Mouse (Mus musculus) v-Abl transformed pro-B cells (cell line): Measurements from ENCODE around the gene Rab6b.

ENCODE experiments used
- in situ Hi-C, 2 experiments: fragments of 400-800 bp; cut with MboI; formaldehyde crosslinking; loops; one replicate each; pipeline ENCODE4 v1.15.1; 2025; ENCODE audit not compliant: unreplicated experiment in 2 of 2

Gene Rab6b

DNA sequence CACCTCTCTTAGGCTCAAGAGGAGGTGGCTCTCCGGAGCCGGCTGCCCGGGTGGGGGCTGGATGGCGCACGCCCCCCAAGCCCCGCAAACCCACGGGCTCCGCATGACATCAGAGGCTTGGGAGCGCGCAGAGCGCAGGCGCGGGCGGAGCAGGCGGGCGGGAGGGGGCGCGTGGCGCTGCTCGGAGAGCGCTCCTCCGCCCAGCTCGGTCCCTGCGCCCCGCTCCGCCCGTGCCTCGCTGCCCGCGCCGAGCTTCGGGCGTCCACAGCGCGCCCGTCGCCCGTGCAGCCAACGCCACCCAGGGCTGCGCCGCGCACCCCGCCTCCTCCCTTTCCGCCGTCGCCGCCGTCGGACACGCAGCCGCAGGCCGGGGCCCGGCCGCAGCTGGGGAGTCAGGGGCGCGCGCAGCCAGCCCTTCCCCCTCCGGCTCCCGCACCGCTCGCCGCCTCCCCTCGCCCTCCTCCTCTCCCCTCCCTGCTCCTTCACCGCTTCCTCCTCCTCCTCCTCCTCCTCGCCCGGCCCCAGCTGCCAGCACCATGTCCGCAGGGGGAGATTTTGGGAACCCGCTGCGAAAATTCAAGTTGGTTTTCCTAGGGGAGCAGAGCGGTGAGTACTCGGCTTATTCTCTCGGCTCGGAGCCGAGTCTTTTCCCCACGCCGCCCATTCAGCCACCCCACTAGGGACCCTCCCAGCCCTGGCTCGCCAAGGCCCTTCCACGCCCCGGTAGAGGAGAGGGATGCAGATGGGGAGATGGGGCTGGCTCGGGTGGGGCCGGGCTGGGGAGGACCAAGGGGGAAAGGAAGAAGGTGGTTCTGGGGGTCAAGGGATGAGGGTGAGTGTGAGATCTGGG, at the start of gene Rab6b:
Gene Rab6b (plus strand): TSS at position 167 of the 850 bp plus-strand sequence.
- in situ Hi-C loops, result no loop called here

DNA sequence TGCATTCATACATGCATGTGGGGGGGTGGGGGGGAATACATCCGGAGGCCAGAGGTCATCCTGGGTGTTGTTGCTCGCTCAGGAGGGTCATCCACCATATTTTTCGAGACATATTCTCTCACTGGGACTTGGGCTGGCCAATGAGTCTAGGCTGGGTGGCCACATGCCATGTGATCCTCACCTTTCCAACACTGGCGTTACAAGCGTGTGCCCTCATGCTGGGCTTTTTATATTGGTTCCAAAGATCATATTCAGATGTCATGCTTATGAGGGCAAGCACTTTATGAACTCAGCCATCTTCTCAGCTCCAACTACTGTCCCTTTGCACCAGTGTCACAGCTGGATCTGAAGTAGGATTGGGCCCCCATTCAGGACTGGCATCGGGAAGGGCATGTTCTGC, 48.0 kb upstream of the Rab6b start:
- in situ Hi-C loops, result no loop called here

GRCm38 (mm10) chr9:103066845-103067244, 44.7 kb upstream of the Rab6b start:
- in situ Hi-C loops, result no loop called here

DNA sequence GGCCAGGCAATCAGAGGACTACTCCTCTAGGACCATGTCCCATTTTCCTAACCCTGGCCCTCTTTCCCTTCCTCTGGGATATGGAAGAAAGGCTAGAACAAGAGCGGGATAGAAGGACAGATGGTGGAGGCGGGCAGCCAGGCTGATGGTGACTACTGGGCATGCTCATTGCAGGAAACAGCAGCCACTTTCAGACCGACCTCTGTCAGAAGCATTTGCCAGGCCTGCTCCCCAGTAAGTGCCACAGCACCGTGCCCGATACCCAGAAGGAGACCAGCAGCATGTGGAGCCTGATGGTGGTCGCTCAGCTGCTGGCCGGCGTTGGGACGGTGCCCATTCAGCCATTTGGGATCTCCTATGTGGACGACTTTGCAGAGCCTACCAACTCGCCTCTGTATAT, 43.9 kb upstream of the Rab6b start:
- in situ Hi-C loops, result no loop called here

GRCm38 (mm10) chr9:103068769-103069168, 42.8 kb upstream of the Rab6b start:
- in situ Hi-C loops, result no loop called here

DNA sequence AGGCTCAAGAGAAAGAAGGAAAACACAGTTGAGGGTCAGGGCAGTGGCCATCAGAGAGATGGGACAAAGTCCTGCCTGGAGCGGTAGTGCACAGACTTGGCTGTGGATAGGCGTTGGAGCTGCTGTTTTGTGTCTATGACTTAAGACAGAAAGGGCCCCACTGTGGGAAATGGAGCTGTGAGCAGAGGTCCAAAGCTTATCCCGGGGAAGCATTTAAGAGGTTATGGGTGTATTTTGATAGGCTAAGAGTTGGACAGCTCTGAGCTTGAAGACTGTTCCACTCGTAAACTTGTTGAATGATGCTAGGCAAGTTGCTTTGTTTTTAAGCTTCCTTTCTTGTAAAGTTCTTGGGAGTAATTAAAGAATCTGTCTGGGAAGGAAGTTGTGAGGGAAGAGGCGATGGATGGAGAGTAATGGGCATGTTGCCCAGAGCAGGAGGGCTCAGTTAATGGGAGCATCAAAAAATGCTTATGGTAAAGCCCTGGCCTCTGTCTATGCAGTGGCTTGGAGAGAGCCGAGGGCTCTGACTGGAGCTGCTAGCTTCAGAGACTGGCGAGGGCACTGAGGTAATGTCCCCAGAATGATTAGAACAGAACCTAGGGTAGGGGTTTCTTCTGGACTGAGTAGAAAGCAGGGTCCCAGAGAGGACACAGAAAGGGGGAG, 39.9 kb upstream of the Rab6b start:
- in situ Hi-C loops, result no loop called here

- in situ Hi-C loops, result no loop called here
These were observed 39.4 kb upstream of the Rab6b start for GRCm38 (mm10) chr9:103072204-103072599.

DNA sequence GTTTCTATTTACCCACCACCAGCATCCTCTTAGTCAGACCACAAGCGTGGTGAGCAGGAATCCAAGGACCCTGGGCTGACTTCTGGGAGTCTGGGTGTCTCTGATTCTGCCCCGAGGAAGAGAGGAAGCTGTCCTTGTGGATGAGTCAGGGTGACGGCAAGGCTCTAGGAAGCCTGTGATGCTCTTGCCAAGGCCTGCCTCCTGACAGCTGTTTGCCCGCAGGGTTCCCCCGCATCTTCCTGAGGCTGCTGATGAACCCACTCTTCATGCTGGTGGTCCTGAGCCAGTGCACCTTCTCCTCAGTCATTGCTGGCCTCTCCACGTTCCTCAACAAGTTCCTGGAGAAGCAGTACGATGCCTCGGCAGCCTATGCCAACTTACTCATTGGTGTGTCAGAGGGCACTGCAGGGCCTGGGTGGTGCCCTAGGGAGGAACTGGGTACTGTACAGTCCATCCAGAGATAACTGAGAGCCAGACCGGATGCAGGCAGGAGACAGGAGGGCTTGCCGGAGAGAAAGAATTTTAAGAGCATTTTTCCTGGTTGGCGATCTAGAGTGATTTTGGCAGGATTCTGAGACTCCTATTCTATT, 38.6 kb upstream of the Rab6b start:
- in situ Hi-C loops, result no loop called here

DNA sequence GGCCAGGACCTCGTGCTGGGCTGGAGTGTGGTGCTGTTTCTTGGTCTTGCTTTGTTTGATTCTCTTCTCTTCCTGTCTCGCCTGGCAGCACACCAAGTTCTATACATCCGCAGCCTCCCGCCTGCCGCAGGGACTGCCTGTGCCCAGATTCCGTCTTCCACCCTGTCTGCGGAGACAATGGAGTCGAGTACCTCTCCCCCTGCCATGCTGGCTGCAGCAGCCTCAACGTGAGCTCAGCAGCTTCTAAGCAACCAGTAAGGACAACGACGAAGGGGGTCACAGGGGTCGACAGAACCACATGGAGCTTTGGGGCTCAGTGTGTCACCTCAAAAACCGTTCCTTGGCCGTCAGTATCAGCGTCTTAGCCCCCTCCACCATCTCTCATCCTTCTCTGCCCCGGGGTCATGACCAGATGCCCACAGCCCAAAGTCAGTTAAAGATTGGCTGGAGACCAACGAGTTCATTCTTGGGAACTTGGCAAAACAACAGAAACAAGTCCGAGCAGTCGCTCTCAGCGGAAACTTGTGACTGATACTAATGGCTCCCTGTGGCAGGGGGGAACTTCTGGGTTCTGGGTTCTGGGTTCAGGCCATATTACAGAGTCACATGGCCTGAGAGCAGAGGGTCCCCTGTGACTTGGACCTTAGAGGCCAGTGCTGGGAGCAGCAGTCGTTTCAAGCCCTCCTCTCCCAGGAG, 34.6 kb upstream of the Rab6b start:
- in situ Hi-C loops, result loop anchor here in 1 of 2 experiments (25.0 kb wide), 1 partner anchor 440 kb away; the partner anchor contains the start of genes Anapc13 and Cep63

DNA sequence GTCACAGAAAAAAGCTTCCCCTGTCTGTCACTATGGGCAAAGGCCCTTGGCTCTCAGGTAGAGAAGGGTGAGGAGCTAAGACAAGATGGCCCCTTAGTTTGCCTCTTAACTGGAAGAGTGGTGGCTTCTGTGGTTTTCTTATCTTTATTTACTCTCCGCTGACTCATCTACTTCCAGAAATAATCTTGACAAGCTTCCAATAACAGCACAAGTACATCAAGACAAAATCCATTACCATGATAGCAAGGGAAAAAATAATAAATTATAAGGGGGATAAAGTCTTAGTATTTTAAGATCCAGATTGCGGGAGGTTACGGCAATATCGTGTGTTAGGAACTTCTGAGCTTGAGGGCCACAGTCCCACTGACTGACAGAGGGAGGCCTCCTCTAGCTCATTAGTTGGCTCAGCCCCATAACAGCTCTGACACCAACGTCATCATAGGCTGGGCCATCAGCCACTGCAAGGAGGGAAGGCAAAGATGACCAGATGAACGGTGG, 33.3 kb upstream of the Rab6b start:
- in situ Hi-C loops, result loop anchor here in 1 of 2 experiments (25.0 kb wide), 1 partner anchor 441 kb away; the partner anchor contains the start of genes Anapc13 and Cep63

- in situ Hi-C loops, result loop anchor here (10.0 to 25.0 kb wide), 2 partner anchors 443 to 445 kb away; partner anchors contain the start of genes Anapc13 (in 1 of the 2) and Cep63 (in 1 of the 2)
These were observed 31.4 kb upstream of the Rab6b start for GRCm38 (mm10) chr9:103080211-103080610.

- in situ Hi-C loops, result loop anchor here (10.0 to 25.0 kb wide), 2 partner anchors 445 to 448 kb away; partner anchors contain the start of genes Anapc13 (in 1 of the 2) and Cep63 (in 1 of the 2)
These were observed 29.2 kb upstream of the Rab6b start for GRCm38 (mm10) chr9:103082246-103082975.

DNA sequence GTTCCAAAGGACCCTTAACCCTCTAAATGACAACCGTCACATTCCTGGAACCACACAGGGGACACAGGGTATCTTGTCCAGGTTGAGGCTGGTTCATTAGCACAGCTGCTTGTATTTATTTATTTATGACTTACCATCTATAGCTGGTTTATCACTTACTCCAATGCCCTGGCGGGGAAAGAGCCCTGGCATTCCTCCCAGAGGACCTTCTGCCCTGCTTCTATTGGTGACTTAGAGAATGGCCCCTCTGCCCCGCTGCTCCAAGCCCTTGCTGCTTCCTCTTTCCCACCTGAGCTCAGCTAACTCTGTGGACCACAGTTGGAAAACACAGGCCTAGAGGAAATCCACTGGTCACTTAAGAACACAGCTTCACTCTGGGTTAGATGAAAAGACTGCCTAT, 28.2 kb upstream of the Rab6b start:
- in situ Hi-C loops, result loop anchor here (10.0 to 25.0 kb wide), 2 partner anchors 446 to 449 kb away; partner anchors contain the start of genes Anapc13 (in 1 of the 2) and Cep63 (in 1 of the 2)

GRCm38 (mm10) chr9:103086736-103087135, 24.9 kb upstream of the Rab6b start:
- in situ Hi-C loops, result loop anchor here (10.0 to 25.0 kb wide), 2 partner anchors 449 to 452 kb away; partner anchors contain the start of genes Anapc13 (in 1 of the 2) and Cep63 (in 1 of the 2)

- in situ Hi-C loops, result loop anchor here (10.0 to 25.0 kb wide), 2 partner anchors 450 to 452 kb away; partner anchors contain the start of genes Anapc13 (in 1 of the 2) and Cep63 (in 1 of the 2)
These were observed 24.3 kb upstream of the Rab6b start for GRCm38 (mm10) chr9:103087301-103087700.

- in situ Hi-C loops, result loop anchor here (10.0 to 25.0 kb wide), 2 partner anchors 451 to 454 kb away; partner anchors contain the start of genes Anapc13 (in 1 of the 2) and Cep63 (in 1 of the 2)
These were observed 22.9 kb upstream of the Rab6b start for GRCm38 (mm10) chr9:103088661-103089060.

GRCm38 (mm10) chr9:103090116-103090875, 21.3 kb upstream of the Rab6b start:
- in situ Hi-C loops, result loop anchor here (5.0 to 25.0 kb wide), 6 partner anchors 82 to 907 kb away; partner anchors contain the start of genes Anapc13 (in 1 of the 2) and Cep63 (in 1 of the 2)
